Mouse (Mus musculus): ENCODE measurements around the gene Ces1e.

DNA sequence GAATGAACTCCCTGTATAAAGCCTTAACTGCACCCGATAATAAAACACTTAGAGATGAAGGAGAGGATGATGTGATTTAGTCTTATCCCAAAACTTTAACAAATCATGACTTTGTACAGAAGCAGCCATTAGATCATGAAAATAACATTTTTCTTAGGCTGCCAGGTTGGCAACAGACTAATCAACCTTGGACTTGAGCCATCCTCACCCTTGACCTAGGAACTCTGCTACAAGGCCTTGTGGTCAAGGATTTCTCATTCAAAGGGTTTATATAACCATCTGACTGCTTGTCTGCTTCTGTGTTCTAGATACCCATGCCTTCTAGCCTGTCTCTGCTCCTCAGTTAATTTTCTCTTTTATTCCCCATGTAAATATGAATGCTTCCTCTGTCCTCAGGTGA, 5.3 kb upstream of the Ces1e start:
- TF ChIP-seq POLR2A (IDR thresholded peaks at IDR 0.05; ENCODE audit: borderline replicate concordance, extremely low read depth, insufficient read depth, insufficient read length, poor library complexity, severe bottlenecking) (no peak), CTCF (IDR thresholded peaks at IDR 0.05; ENCODE audit: borderline replicate concordance, extremely low read depth, insufficient read depth, insufficient read length) (no peak)
